Mouse (Mus musculus) G1E-ER4 (cell line): ENCODE data around the gene Il22ra1. TPM values are rescaled to one million over a fixed set of nuclear protein-coding genes. Genes with fewer than 3 reads are reported as not detected.

Experiments used
- GATA1 ChIP-seq: IDR thresholded peaks from one replicate; pipeline ENCODE4 v1.8.0; 2012; ENCODE audit warnings: low read length, inconsistent platforms
- polyA plus RNA-seq: library from polyadenylated mRNA; stranded (reverse); fragments of >175 nt; gene quantifications from 2 replicates; pipeline ENCODE4 v1.2.3, GENCODE M21; 2012

Il22ra1 gene
- not detected in 2 replicates for polyA plus RNA-seq

DNA sequence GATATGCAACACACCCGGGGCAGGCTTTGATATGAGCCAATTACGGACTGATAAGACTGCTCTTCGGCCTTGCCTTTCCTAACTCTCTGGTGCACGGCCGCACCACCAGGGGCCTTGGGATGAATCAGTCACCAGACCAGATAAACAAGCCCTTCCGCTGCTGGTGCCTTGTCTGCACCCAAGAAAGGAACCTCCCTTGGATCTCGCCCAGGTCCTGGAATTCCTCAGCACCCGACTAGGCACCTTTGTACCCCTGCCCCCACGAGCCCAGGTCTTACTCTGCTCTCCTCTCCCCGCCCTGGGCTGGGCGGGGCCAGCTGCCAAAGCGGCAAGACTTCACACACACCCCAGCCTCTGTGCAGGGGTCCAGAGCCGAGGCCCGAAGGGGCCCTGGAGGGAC, at the start of gene Il22ra1:
Gene Il22ra1 (plus strand): TSS at position 356 of the 400 bp plus-strand sequence.
- TF ChIP-seq GATA1 = no peak

GRCm38 (mm10) chr4:135679316-135679715, 48.7 kb upstream of the Il22ra1 start:
- no peak for TF ChIP-seq GATA1

DNA sequence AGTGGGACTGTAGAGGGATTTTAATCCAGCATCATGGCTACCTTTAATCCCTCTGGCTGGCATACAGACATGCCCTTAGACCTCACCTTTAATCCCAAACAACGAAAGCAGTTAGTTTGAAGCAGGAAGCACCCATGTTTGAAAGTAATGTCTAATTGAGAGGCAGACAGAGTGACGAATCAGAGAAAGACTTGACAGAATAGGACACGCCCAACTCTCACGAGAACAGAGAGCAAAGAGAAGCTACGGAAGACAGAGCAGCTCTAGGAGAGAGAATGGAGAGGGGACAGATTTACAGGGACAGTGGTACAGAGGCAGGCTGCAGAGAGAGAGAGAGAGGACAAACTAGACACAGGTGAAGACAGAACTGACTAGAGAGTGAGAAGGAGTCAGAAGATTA, 46.2 kb upstream of the Il22ra1 start:
- TF ChIP-seq GATA1 = no peak

- no peak for TF ChIP-seq GATA1
Observed at GRCm38 (mm10) chr4:135683553-135683952, 44.4 kb upstream of the Il22ra1 start.

GRCm38 (mm10) chr4:135684731-135685130, 43.2 kb upstream of the Il22ra1 start:
- TF ChIP-seq GATA1 = no peak

- no peak for TF ChIP-seq GATA1
Observed at GRCm38 (mm10) chr4:135685906-135686567, 41.9 kb upstream of the Il22ra1 start, which contains the start of gene Ifnlr1. Gene Ifnlr1, plus strand, starts transcription at chr4:135686287.

DNA sequence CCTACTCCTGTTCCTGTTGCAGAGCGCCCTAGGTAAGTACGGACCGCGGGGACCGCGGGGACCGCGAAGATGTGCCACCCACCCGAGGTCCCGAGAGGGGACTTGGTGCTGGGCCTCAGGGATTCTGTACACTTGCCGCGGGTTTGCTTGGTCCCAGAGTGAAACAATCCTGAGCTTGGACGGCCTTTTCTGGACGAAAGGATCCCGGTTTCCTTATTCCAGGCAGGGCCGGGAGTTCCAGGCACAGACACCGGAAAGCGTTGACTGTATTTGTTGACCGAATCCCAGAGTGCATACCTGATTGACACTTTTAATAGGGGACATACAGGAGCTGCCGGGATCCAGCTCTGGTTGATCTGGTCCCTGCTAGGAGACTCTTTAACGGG, 41.4 kb upstream of the Il22ra1 start:
- no peak for TF ChIP-seq GATA1

DNA sequence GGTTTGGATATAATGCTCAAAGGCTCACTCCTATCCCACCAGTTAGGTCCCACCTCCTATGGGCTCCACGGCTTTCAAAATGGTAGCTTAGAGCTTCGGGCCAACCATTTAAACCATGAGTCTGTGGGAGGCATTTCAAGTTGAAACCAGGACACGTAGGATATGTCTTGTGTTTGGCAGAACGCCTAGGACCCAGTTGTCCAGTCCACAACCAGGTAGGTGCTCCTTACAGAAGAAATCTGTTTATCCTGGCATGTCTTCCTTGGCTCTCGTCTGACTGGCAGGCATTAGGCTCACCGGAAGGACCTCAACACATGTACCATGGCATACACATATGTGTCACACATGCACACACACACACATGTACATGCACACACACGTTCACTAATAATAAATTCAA, 38.2 kb upstream of the Il22ra1 start:
- TF ChIP-seq GATA1 = no peak

DNA sequence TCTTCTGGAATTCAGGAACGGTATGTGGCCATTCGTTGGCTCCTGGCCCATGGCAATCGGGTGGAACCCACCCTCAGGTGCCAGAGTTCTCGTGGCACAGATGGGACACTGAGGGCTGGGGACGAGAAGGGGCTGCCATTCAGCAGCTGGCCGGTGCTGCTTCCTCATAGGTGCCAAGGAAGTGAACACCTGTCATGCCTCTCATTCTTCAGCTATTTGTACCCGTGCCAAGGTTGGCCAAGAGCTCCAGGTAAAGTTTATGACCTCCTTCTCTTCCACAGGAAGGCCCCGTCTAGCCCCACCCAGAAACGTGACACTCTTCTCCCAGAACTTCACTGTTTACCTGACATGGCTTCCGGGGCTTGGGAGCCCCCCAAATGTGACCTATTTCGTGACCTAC, 37.7 kb upstream of the Il22ra1 start:
- TF ChIP-seq GATA1 = no peak

GRCm38 (mm10) chr4:135692916-135693315, 35.1 kb upstream of the Il22ra1 start:
- no peak for TF ChIP-seq GATA1

GRCm38 (mm10) chr4:135698498-135698897, 29.5 kb upstream of the Il22ra1 start:
- TF ChIP-seq GATA1 = no peak

GRCm38 (mm10) chr4:135703497-135703896, 24.5 kb upstream of the Il22ra1 start:
- TF ChIP-seq GATA1 = no peak

GRCm38 (mm10) chr4:135704016-135704415, 24.0 kb upstream of the Il22ra1 start:
- TF ChIP-seq GATA1 = no peak

- no peak for TF ChIP-seq GATA1
Observed at GRCm38 (mm10) chr4:135706045-135706444, 21.9 kb upstream of the Il22ra1 start.

DNA sequence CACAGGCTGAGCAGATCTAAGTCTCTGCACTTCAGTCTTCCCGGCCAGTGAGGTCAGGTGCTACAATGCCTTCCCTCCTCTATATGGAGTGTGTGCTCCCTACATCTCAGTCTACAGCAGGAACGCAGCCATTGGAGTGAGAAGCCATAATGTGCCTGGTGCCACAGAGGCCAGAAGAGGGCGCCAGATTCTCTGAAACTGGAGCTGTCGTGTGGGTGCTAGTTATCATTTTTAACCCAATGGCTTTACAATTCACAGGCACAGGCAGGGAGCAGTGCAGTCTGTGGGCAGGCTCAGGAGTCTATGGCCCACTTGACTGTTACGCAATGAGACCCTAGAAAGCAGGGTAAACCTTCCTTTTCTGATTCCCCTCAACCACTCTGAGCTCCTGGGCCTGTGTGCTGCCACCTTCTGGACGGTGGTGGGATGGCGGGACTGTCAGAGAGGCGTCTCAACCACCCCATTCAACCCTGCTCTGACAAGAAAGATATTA, 18.9 kb upstream of the Il22ra1 start:
- TF ChIP-seq GATA1 = no peak

- no peak for TF ChIP-seq GATA1
Observed at GRCm38 (mm10) chr4:135709621-135710020, 18.4 kb upstream of the Il22ra1 start.

- no peak for TF ChIP-seq GATA1
Observed at GRCm38 (mm10) chr4:135710392-135710791, 17.6 kb upstream of the Il22ra1 start.

DNA sequence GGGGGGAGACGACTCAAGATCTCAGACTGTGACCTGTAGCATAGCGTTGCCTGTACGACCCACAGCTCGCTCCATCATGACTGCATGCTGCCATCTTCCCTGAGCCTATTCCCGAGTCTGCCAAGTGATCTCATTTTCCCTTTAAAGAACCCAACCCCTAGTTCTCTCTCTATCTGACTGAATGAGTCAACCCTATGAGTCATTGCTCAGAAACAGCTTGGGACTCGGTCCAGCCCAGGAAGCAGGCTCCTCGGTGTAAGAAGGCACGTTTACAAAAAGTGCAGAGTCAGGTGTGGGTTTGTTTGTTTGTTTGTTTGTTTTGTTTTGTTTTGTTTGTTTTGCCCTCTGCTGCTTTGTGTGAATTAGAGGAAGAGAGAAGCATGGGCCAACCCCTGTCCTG, 13.2 kb upstream of the Il22ra1 start:
- TF ChIP-seq GATA1 = no peak
